Mouse (Mus musculus) olfactory bulb, adult 2 months (tissue): Measurements from ENCODE around the gene Catsper4. TPM values are rescaled to one million over a fixed set of nuclear protein-coding genes. Genes with fewer than 3 reads are reported as not detected.

Experiments used
- H3K27ac ChIP-seq: fragments of 200-500 bp; 2 replicates; pipeline ENCODE4 v1.5.1; 2012; ENCODE audit warnings: low read depth, low read length; ENCODE audit not compliant: insufficient read depth
- H3K4me1 ChIP-seq: fragments of 200-500 bp; 2 replicates; pipeline ENCODE4 v1.6.1; 2012; ENCODE audit warnings: low read length; ENCODE audit not compliant: control insufficient read depth, insufficient read depth
- H3K4me3 ChIP-seq: fragments of 200-500 bp; 2 replicates; pipeline ENCODE4 v1.5.1; 2012; ENCODE audit warnings: mild to moderate bottlenecking, low read depth, low read length, moderate library complexity; ENCODE audit not compliant: insufficient read depth
- CTCF ChIP-seq: fragments of 200-500 bp; IDR thresholded peaks from 2 replicates; pipeline ENCODE4 v1.5.1; 2012; ENCODE audit warnings: low read depth, mild to moderate bottlenecking, low read length, moderate library complexity; ENCODE audit not compliant: insufficient read depth
- POLR2A ChIP-seq: fragments of 200-500 bp; IDR thresholded peaks from 2 replicates; pipeline ENCODE4 v1.6.1; 2012; ENCODE audit warnings: mild to moderate bottlenecking, low read depth, low read length, moderate library complexity; ENCODE audit not compliant: insufficient read depth
- WGBS: fragments of 180-500 bp; shearing (Covaris S2); methylation state at CpG from one replicate; pipeline ENCODE4 v1.1.7; 2018; 5-methylcytosine and 5-hydroxymethylcytosine counted together
- polyA plus RNA-seq: library from polyadenylated mRNA; stranded (reverse); fragments of >200 nt; gene quantifications from 2 replicates; pipeline ENCODE4 v1.2.4, GENCODE M21; 2012; ENCODE audit warnings: low replicate concordance; ENCODE audit not compliant: missing spikeins, insufficient read depth, insufficient read length

Catsper4 gene
- polyA plus RNA-seq, 1 experiment: not detected

DNA sequence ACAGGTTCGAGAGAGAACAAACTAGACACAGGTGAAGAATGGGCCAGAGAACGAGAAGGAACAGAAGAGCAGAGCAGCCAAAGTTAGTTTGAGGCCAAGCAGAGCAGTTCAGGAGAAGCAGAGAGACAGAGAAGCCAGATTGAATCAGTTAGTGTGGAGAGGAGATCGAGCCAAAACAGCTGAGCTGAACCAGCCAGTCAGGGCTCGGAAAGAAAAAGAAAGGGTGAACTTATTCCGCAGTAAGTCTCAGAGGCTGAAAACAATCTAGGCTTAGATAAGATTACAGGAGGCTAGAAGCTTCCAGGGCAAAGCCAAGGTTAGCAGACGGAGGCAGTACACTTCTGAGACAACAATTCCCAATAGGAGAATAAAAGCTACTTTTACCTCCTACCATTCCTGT lies 62.2 kb downstream of the Catsper4 start:
- 67% methylated on average over 6 of the region's 6 CpGs for WGBS

DNA sequence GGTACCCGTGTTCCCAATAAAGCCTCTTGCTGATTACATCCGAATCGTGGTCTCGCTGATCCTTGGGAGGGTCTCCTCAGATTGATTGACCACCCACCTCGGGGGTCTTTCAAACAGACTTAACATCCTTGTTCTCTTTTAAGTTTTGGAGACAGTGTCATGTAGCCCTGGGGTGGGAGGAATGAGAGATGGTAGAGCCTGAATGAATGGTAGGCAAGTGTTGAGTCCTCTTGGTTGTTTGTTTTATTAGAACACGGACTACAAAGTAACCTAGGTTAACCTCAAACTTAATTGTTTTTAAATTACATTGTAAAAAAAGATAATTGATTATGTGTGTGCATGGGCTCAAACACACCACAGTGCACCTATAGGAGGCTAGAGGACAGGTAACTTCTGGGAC lies 62.6 kb downstream of the Catsper4 start:
- TF ChIP-seq CTCF (no peak), POLR2A (no peak)
- Histone ChIP-seq H3K4me3 (no peak overlapping the region), H3K4me1 (no peaks in the 10 kb centered on the region), H3K27ac (no peak overlapping the region)
- WGBS: 95% methylated on average over 5 of the region's 6 CpGs

More for the DNA sequence above, 62.2 kb downstream of the Catsper4 start:
- Histone ChIP-seq H3K4me3 (no peak overlapping the region), H3K27ac (no peak overlapping the region), H3K4me1 (no peaks in the 10 kb centered on the region)
- TF ChIP-seq POLR2A: no peak
- no peak for TF ChIP-seq CTCF

Other genes with a start within 250 kb of the Catsper4 start
- 229 TPM in 1 of 2 replicates, not detected in the other for gene Dhdds, start 226.5 kb downstream of the Catsper4 start, polyA plus RNA-seq
- gene Lin28a, start 208.5 kb downstream of the Catsper4 start, polyA plus RNA-seq: not detected in 2 replicates
- gene Zfp683, start 173.5 kb downstream of the Catsper4 start, polyA plus RNA-seq: not detected in 2 replicates
- gene Crybg2, start 166.6 kb downstream of the Catsper4 start, polyA plus RNA-seq: not detected in 2 replicates
- gene Cd52, start 132.3 kb downstream of the Catsper4 start, polyA plus RNA-seq: not detected in 2 replicates
- gene Ubxn11, start 124.8 kb downstream of the Catsper4 start, polyA plus RNA-seq: not detected in 2 replicates
- gene Sh3bgrl3, start 98.6 kb downstream of the Catsper4 start, polyA plus RNA-seq: 1,207 TPM in 1 of 2 replicates, not detected in the other
- gene Cep85, start 40.3 kb downstream of the Catsper4 start, polyA plus RNA-seq: 428 TPM in 1 of 2 replicates, not detected in the other
- gene Gm7534, start 24.4 kb downstream of the Catsper4 start, polyA plus RNA-seq: not detected in 2 replicates
- not detected in 2 replicates for gene Cnksr1, start 11.0 kb upstream of the Catsper4 start, polyA plus RNA-seq
- not detected in 2 replicates for gene E130218I03Rik, start 16.3 kb upstream of the Catsper4 start, polyA plus RNA-seq
- not detected in 2 replicates for gene Zfp593, start 18.2 kb upstream of the Catsper4 start, polyA plus RNA-seq
- gene Gm30191, start 19.6 kb upstream of the Catsper4 start, polyA plus RNA-seq: not detected in 2 replicates
- gene Grrp1, start 26.7 kb upstream of the Catsper4 start, polyA plus RNA-seq: not detected in 2 replicates
- gene Pdik1l, start 60.5 kb upstream of the Catsper4 start, polyA plus RNA-seq: not detected in 2 replicates
- not detected in 2 replicates for gene Trim63, start 87.7 kb upstream of the Catsper4 start, polyA plus RNA-seq
- not detected in 2 replicates for gene Slc30a2, start 115.8 kb upstream of the Catsper4 start, polyA plus RNA-seq
- not detected in 2 replicates for gene Extl1, start 156.5 kb upstream of the Catsper4 start, polyA plus RNA-seq
- gene Pafah2, start 168.9 kb upstream of the Catsper4 start, polyA plus RNA-seq: not detected in 2 replicates
- gene Stmn1, start 240.9 kb upstream of the Catsper4 start, polyA plus RNA-seq: 402 and 593 TPM in 2 replicates